Comparison of ENCODE assay signal across 8 mouse cellular contexts in the genomic region with DNA sequence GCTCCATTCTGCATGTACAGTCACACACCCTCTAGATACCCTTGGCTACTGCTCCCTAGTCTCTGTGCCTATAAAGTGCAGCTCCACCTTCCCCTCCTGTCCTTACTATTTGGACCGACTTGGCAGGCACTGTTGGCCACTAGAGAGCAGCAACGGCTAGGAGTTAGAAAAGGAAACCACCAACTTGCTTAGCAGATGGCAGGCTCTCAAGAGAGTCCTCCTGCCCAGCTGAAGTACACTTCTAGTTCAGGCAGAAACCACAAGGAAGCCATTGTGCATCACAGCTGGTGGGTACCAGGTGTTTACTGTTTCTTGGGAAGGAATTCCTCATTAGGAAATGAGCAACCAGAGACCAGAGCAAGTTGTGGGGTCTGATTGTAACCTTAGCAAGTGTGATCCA.
DNase-seq lines count a peak whose midpoint lies in the region; ATAC-seq and TF ChIP-seq lines count a peak whose summit lies in the region.

No protein-coding gene starts in this region.

- H3K9me3 ChIP-seq in ES-Bruce4 (replicated peaks; ENCODE audit: control insufficient read depth, insufficient read depth, low read length, poor library complexity, severe bottlenecking): no peaks in the 10 kb centered on the region
- no peaks in the 10 kb centered on the region for H3K9me3 ChIP-seq in forebrain, embryonic 12.5 days
- H3K9me3 ChIP-seq in lung, embryonic 15.5 days: no peaks in the 10 kb centered on the region

- no peaks in the 10 kb centered on the region for H3K36me3 ChIP-seq in ES-Bruce4 (ENCODE audit: control insufficient read depth, insufficient read depth, low read length, poor library complexity, severe bottlenecking)
- H3K36me3 ChIP-seq in forebrain, embryonic 12.5 days (replicated peaks): 0 out of 2 replicates have a peak, but pooled peaks cover 4% of the 10 kb centered on the region
- H3K36me3 ChIP-seq in lung, embryonic 15.5 days: no peaks in the 10 kb centered on the region

- H3K9ac ChIP-seq in ES-Bruce4 (ENCODE audit: low read depth, poor library complexity, severe bottlenecking): no peak overlapping the region
- H3K9ac ChIP-seq in forebrain, embryonic 12.5 days: no peak overlapping the region
- H3K9ac ChIP-seq in lung, embryonic 15.5 days: no peak overlapping the region

- no peaks in the 10 kb centered on the region for H3K4me1 ChIP-seq in ES-Bruce4 (ENCODE audit: control insufficient read depth, insufficient read depth, low read length)
- peaks cover 8% of the 10 kb centered on the region for H3K4me1 ChIP-seq in forebrain, embryonic 12.5 days
- H3K4me1 ChIP-seq in lung, embryonic 15.5 days: 0 out of 2 replicates have a peak, but pooled peaks cover 7% of the 10 kb centered on the region

- no peaks in the 10 kb centered on the region for H3K27me3 ChIP-seq in ES-Bruce4 (ENCODE audit: control insufficient read depth, insufficient read depth, low read length, poor library complexity, severe bottlenecking)
- no peaks in the 10 kb centered on the region for H3K27me3 ChIP-seq in forebrain, embryonic 12.5 days
- H3K27me3 ChIP-seq in lung, embryonic 15.5 days: no peaks in the 10 kb centered on the region

- peak; percentile 23; the same call in 1 of the 2 replicates for ATAC-seq in forebrain, embryonic 12.5 days (ENCODE audit: low FRiP score)
- ATAC-seq in lung, embryonic 15.5 days (ENCODE audit: borderline replicate concordance, extremely low read depth, low FRiP score, low TSS enrichment): 0 out of 2 replicates have a peak, but pooled peaks have one; percentile 35

- 4% methylated on average over 2 of the region's 2 CpGs for WGBS in forebrain, embryonic 12.5 days
- 3% methylated on average over 2 of the region's 2 CpGs for WGBS in lung, embryonic 15.5 days

- H3K4me3 ChIP-seq in ES-Bruce4 (ENCODE audit: low read depth, low read length): no peak overlapping the region
- H3K4me3 ChIP-seq in forebrain, embryonic 12.5 days (replicated peaks): no peak overlapping the region
- H3K4me3 ChIP-seq in lung, embryonic 15.5 days: no peak overlapping the region

- no peak overlapping the region for H3K27ac ChIP-seq in ES-Bruce4 (ENCODE audit: insufficient read depth, low read length)
- no peak overlapping the region for H3K27ac ChIP-seq in forebrain, embryonic 12.5 days
- H3K27ac ChIP-seq in lung, embryonic 15.5 days: no peak overlapping the region

- no peak for TF ChIP-seq EP300 in ES-Bruce4 (IDR thresholded peaks at IDR 0.05; ENCODE audit: insufficient read depth, low read depth, low read length)

- TF ChIP-seq CTCF in ES-Bruce4 (IDR thresholded peaks at IDR 0.05; ENCODE audit: low read depth, low read length): peak; percentile 70

- TF ChIP-seq POLR2A in ES-Bruce4 (IDR thresholded peaks at IDR 0.05; ENCODE audit: insufficient read depth, low read length): no peak

- no peak overlapping the region for H3K4me2 ChIP-seq in forebrain, embryonic 12.5 days
- no peak overlapping the region for H3K4me2 ChIP-seq in lung, embryonic 15.5 days

- intact Hi-C loops in heart, postnatal 14 days (cut with DNase I): loop anchor here (5.0 kb wide), 2 partner anchors 57 to 167 kb away; no protein-coding TSS in a partner anchor

- DNase-seq in brain, embryonic 18.5 days (ENCODE audit: low read depth, low spot score): peak; percentile 51
- DNase-seq in heart, postnatal 14 days: peak; percentile 65 to 84
- DNase-seq in layer of hippocampus, adult 11-12 months (ENCODE audit: low spot score): peak; percentile 82
- DNase-seq in ovary, postnatal 10 days (ENCODE audit: low spot score): peak; percentile 35
- peak; percentile 68 for DNase-seq in thymus, postnatal 25 days
